Mouse (Mus musculus) heart, postnatal 10 days (tissue): ENCODE measurements at regions not wholly inside any gene's neighbourhood (a gene's known extent, or its start where the extent isn't known, plus 50 kb on each side); places are given as distances from the start of the nearest gene placed in this dataset.

Experiments
- DNase-seq, 2 experiments: peaks; one replicate each; pipeline ENCODE4 v3.0.0; 2021
- intact Hi-C: fragments of 180-260 bp; cut with DNase I; formaldehyde crosslinking; loops from one replicate; pipeline ENCODE4 v1.15.1; 2025

GRCm38 (mm10) chr3:34527546-34527945 lies 122.7 kb upstream of the Sox2 start:
- intact Hi-C loops, result no loop called here
- no peak for DNase-seq

- intact Hi-C loops, result no loop called here
- no peak for DNase-seq
Measured at GRCm38 (mm10) chr3:34525730-34526129, 124.5 kb upstream of the Sox2 start.

- DNase-seq, result no peak
- intact Hi-C loops, result no loop called here
Measured at GRCm38 (mm10) chr3:34522054-34522684, 128.0 kb upstream of the Sox2 start.

- no peak for DNase-seq
Measured at GRCm38 (mm10) chr3:34521357-34522053, 128.7 kb upstream of the Sox2 start.

GRCm38 (mm10) chr3:34512503-34513145 lies 137.6 kb upstream of the Sox2 start:
- no peak for DNase-seq
- intact Hi-C loops, result no loop called here

More at GRCm38 (mm10) chr3:34521357-34522053, 128.7 kb upstream of the Sox2 start:
- intact Hi-C loops, result no loop called here

- no peak for DNase-seq
- intact Hi-C loops, result no loop called here
Measured at GRCm38 (mm10) chr3:34510723-34511122, 139.5 kb upstream of the Sox2 start.

- intact Hi-C loops, result no loop called here
- no peak for DNase-seq
Measured at GRCm38 (mm10) chr3:34509160-34509559, 141.0 kb upstream of the Sox2 start.

GRCm38 (mm10) chr3:34504573-34504894 lies 145.7 kb upstream of the Sox2 start:
- intact Hi-C loops, result no loop called here
- DNase-seq, result no peak

GRCm38 (mm10) chr3:34503874-34504572 lies 146.2 kb upstream of the Sox2 start:
- DNase-seq, result no peak
- intact Hi-C loops, result no loop called here

- intact Hi-C loops, result no loop called here
- DNase-seq, result no peak
Measured at GRCm38 (mm10) chr3:34496839-34497238, 153.4 kb upstream of the Sox2 start.

- intact Hi-C loops, result no loop called here
- DNase-seq, result no peak
Measured at GRCm38 (mm10) chr3:34495615-34496014, 154.6 kb upstream of the Sox2 start.

- intact Hi-C loops, result no loop called here
- no peak for DNase-seq
Measured at GRCm38 (mm10) chr3:34493921-34494320, 156.3 kb upstream of the Sox2 start.

- DNase-seq, result no peak
- intact Hi-C loops, result no loop called here
Measured at GRCm38 (mm10) chr3:34489008-34489407, 161.2 kb upstream of the Sox2 start.

- intact Hi-C loops, result no loop called here
- DNase-seq, result no peak
Measured at GRCm38 (mm10) chr3:34486441-34487050, 163.7 kb upstream of the Sox2 start.

- intact Hi-C loops, result no loop called here
- no peak for DNase-seq
Measured at GRCm38 (mm10) chr3:34485345-34486223, 164.6 kb upstream of the Sox2 start.

- no peak for DNase-seq
- intact Hi-C loops, result no loop called here
Measured at GRCm38 (mm10) chr3:34483934-34484333, 166.3 kb upstream of the Sox2 start.

GRCm38 (mm10) chr3:34481821-34482713 lies 168.1 kb upstream of the Sox2 start:
- intact Hi-C loops, result no loop called here
- DNase-seq, result no peak

GRCm38 (mm10) chr3:34481314-34481713 lies 168.9 kb upstream of the Sox2 start:
- intact Hi-C loops, result no loop called here
- no peak for DNase-seq

- intact Hi-C loops, result no loop called here
- DNase-seq, result no peak
Measured at GRCm38 (mm10) chr3:34474126-34474525, 176.1 kb upstream of the Sox2 start.
